Mouse (Mus musculus): ENCODE results near the gene Gm765.

GRCm38 (mm10) chr6:98287521-98287920, 55.0 kb downstream of the Gm765 start:
- TF ChIP-seq CTCF (conservative IDR thresholded peaks at IDR 0.05; ENCODE audit: low read length) = no peak
- no peak for TF ChIP-seq POU5F1 (IDR thresholded peaks at IDR 0.05; ENCODE audit: borderline replicate concordance, low read length)
- TF ChIP-seq NANOG (IDR thresholded peaks at IDR 0.05; ENCODE audit: borderline replicate concordance, low read length) = no peak
